Mouse (Mus musculus): ENCODE data around the gene Cd200. TPM values are rescaled to one million over a fixed set of nuclear protein-coding genes. Genes with fewer than 3 reads are reported as not detected.

The Cd200 gene
- 75.8 TPM for polyA plus RNA-seq (2014; fragmentation: Illumina TruSeq; extraction: RNeasy Lipid Tissue Mini Kit (QIAGEN cat#74804); ENCODE audit: low read depth, low replicate concordance)

GRCm38 (mm10) chr16:45408425-45409063 lies at the start of gene Cd200:
Gene Cd200 (minus strand): TSS chr16:45409053.

Other genes starting within 250 kb of the Cd200 start
- gene Btla, start 184.7 kb downstream of the Cd200 start, polyA plus RNA-seq (2014; fragmentation: Illumina TruSeq; extraction: RNeasy Lipid Tissue Mini Kit (QIAGEN cat#74804); ENCODE audit: low read depth, low replicate concordance) = 1.4 TPM
- gene Gm609, start 83.9 kb upstream of the Cd200 start, polyA plus RNA-seq (2014; fragmentation: Illumina TruSeq; extraction: RNeasy Lipid Tissue Mini Kit (QIAGEN cat#74804); ENCODE audit: low read depth, low replicate concordance) = 2.8 TPM
- gene Gm17783, start 123.0 kb upstream of the Cd200 start, polyA plus RNA-seq (2014; fragmentation: Illumina TruSeq; extraction: RNeasy Lipid Tissue Mini Kit (QIAGEN cat#74804); ENCODE audit: low read depth, low replicate concordance) = not detected
- 1.4 TPM for gene Slc9c1, start 126.3 kb upstream of the Cd200 start, polyA plus RNA-seq (2014; fragmentation: Illumina TruSeq; extraction: RNeasy Lipid Tissue Mini Kit (QIAGEN cat#74804); ENCODE audit: low read depth, low replicate concordance)
- gene Gcsam, start 201.3 kb upstream of the Cd200 start, polyA plus RNA-seq (2014; fragmentation: Illumina TruSeq; extraction: RNeasy Lipid Tissue Mini Kit (QIAGEN cat#74804); ENCODE audit: low read depth, low replicate concordance) = 0.46 TPM
- gene BC016579, start 245.0 kb upstream of the Cd200 start, polyA plus RNA-seq (2014; fragmentation: Illumina TruSeq; extraction: RNeasy Lipid Tissue Mini Kit (QIAGEN cat#74804); ENCODE audit: low read depth, low replicate concordance) = 0.68 TPM